Mouse (Mus musculus) liver, postnatal 0 days (tissue): ENCODE data around the gene Chst14.

Experiments used
- CTCF ChIP-seq: sonication (generic); IDR thresholded peaks from 2 replicates; pipeline ENCODE4 v1.5.1; 2016; ENCODE audit warnings: antibody characterized with exemption, low read depth
- EP300 ChIP-seq: IDR thresholded peaks from 2 replicates; pipeline ENCODE4 v1.6.1; 2016; ENCODE audit warnings: antibody characterized with exemption, low read depth, mild to moderate bottlenecking

GRCm38 (mm10) chr2:118906118-118906492, 20.2 kb upstream of the Chst14 start:
- TF ChIP-seq CTCF, result no peak
- TF ChIP-seq EP300, result no peak
